Comparison of ENCODE assay signal across 9 mouse cellular contexts in the genomic region with DNA sequence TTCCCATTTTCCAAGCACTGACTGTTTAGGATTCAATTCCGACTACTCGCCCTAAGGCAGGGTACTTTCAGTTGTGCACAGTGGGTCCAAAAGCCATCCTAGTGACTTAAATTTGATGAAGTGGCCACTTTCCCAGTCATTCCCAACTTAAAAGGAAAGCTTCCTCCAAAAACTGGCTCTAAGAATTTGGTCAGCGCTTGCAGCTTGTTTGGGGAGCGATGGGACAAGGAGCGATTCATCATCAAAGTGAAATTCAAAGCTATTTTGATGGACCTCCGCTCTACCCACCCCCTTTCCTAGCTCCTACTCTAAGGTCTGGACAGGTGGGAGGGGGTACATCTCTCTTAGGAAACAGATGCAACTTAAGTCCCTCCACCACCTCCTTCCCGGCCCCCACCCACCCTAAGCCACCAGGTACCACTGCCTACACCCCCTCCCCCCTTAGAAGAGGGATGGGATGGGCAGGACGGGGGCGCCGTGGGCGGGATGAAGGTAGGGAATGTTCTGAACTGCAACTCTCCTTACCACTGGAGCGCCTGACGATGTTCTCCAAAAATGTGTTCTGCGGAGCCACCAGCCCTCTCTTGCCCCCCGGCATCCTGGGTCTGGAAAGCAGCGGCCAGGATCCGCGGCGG. TPM values are rescaled to one million over a fixed set of nuclear protein-coding genes. Genes with fewer than 3 reads are reported as not detected.
DNase-seq lines count a peak whose midpoint lies in the region; ATAC-seq and TF ChIP-seq lines count a peak whose summit lies in the region.
"Had no signal": no experiment of that assay in that cellular context is flagged by ENCODE, and none has a peak within 500 bp of the region (broad histone marks: within the 10 kb centered on the region; RNA-seq: fewer than 3 reads in every experiment).

No protein-coding gene starts in this region.

- peak overlapping the region; percentile 20 for H3K4me3 ChIP-seq in lung, embryonic 16.5 days (ENCODE audit: low read length)
- peak overlapping the region; percentile 31 for H3K4me3 ChIP-seq in intestine, embryonic 14.5 days (ENCODE audit: low read depth, low read length)
- peak overlapping the region; percentile 84 for H3K4me3 ChIP-seq in olfactory bulb, adult 2 months (ENCODE audit: insufficient read depth, low read depth, low read length)

- no peaks in the 10 kb centered on the region for H3K9me3 ChIP-seq in lung, embryonic 16.5 days (ENCODE audit: control insufficient read depth, low read length)
- no peaks in the 10 kb centered on the region for H3K9me3 ChIP-seq in intestine, embryonic 14.5 days (ENCODE audit: control insufficient read depth, low read length)

- TF ChIP-seq POLR2A in olfactory bulb, adult 2 months (IDR thresholded peaks at IDR 0.05; ENCODE audit: insufficient read depth, low read depth, low read length), result no peak

- WGBS in lung, embryonic 16.5 days, result 3% methylated on average over 19 of the region's 19 CpGs
- WGBS in intestine, embryonic 14.5 days, result 4% methylated on average over 18 of the region's 19 CpGs
- 4% methylated on average over 19 of the region's 19 CpGs for WGBS in olfactory bulb, adult 2 months

- H3K27me3 ChIP-seq in lung, embryonic 16.5 days (ENCODE audit: control insufficient read depth, insufficient read depth, low read depth, low read length), result peaks cover 50% of the 10 kb centered on the region
- peaks cover 58% of the 10 kb centered on the region for H3K27me3 ChIP-seq in intestine, embryonic 14.5 days (replicated peaks; ENCODE audit: control insufficient read depth, insufficient read depth, low read length)

- TF ChIP-seq CTCF in olfactory bulb, adult 2 months (IDR thresholded peaks at IDR 0.05; ENCODE audit: insufficient read depth, low read depth, low read length), result no peak

- H3K4me1 ChIP-seq in lung, embryonic 16.5 days (replicated peaks; ENCODE audit: control insufficient read depth, insufficient read depth, low read length), result peaks cover 7% of the 10 kb centered on the region
- peaks cover 5% of the 10 kb centered on the region for H3K4me1 ChIP-seq in intestine, embryonic 14.5 days (replicated peaks; ENCODE audit: control insufficient read depth, insufficient read depth, low read length)
- H3K4me1 ChIP-seq in olfactory bulb, adult 2 months (ENCODE audit: control insufficient read depth, insufficient read depth, low read length), result peaks cover 6% of the 10 kb centered on the region

- no peaks in the 10 kb centered on the region for H3K36me3 ChIP-seq in lung, embryonic 16.5 days (ENCODE audit: control insufficient read depth, insufficient read depth, low read length)
- H3K36me3 ChIP-seq in intestine, embryonic 14.5 days (ENCODE audit: control insufficient read depth, insufficient read depth, low read length), result no peaks in the 10 kb centered on the region

- ATAC-seq in lung, embryonic 16.5 days (ENCODE audit: low read depth), result no peak
- no peak for ATAC-seq in intestine, embryonic 14.5 days (replicated peaks; ENCODE audit: low FRiP score, low TSS enrichment, low read depth)
- ATAC-seq: activated CD4-positive, CD25-positive, alpha-beta regulatory T cell, adult 4 months had no signal

- H3K4me2 ChIP-seq in lung, embryonic 16.5 days (ENCODE audit: low read depth, low read length), result peak overlapping the region; percentile 45
- peak overlapping the region; percentile 53 for H3K4me2 ChIP-seq in intestine, embryonic 14.5 days (ENCODE audit: low read length)

- DNase-seq in embryo, embryonic 10.5 days (ENCODE audit: low spot score), result peak; percentile 10
- DNase-seq in embryo, embryonic 10 days (ENCODE audit: low spot score), result no peak
- DNase-seq in lung, postnatal 14 days, result no peak
- DNase-seq in intestine, embryonic 14.5 days (ENCODE audit: low spot score), result no peak
- DNase-seq in adrenal gland, postnatal 4 days (ENCODE audit: low spot score in 2 of 2), result no peak
- no peak for DNase-seq in cerebellum, postnatal 14 days

- no peak overlapping the region for H3K27ac ChIP-seq in lung, embryonic 16.5 days (ENCODE audit: low read length)
- no peak overlapping the region for H3K27ac ChIP-seq in intestine, embryonic 14.5 days (ENCODE audit: low read depth)
- peak overlapping the region; percentile 86 for H3K27ac ChIP-seq in olfactory bulb, adult 2 months (ENCODE audit: insufficient read depth, low read depth, low read length)

- H3K9ac ChIP-seq in lung, embryonic 16.5 days (ENCODE audit: low read length), result no peak overlapping the region
- no peak overlapping the region for H3K9ac ChIP-seq in intestine, embryonic 14.5 days (ENCODE audit: low read length)

RNA-seq across cellular contexts. Expression of gene Kcnh5, which starts 1.1 kb away (rescaled TPM):
- not detected in 2 replicates for polyA plus RNA-seq in lung, embryonic 16.5 days (2015; fragmentation: Nextera tagmentation; extraction: Ambion mirVana)
- polyA plus RNA-seq in intestine, embryonic 14.5 days (2014; fragmentation: Nextera tagmentation; extraction: Ambion mirVana), result not detected in 2 replicates
- polyA plus RNA-seq in olfactory bulb, adult 2 months (2012; ENCODE audit: insufficient read depth, insufficient read length, low replicate concordance, missing spikeins), result not detected in 2 replicates
- under 1 TPM; 0.25 to 0.31 TPM for total RNA-seq in adrenal gland, postnatal 4 days (2021)
- polyA plus RNA-seq: activated CD4-positive, CD25-positive, alpha-beta regulatory T cell, adult 4 months had no signal

Comparison
In these comparisons a context has a peak if more than half of its experiments do, and no peak if none do; other contexts are left out.
1. H3K4me3 ChIP-seq: peak in every context shown above with its lines; median percentile 84 in olfactory bulb, adult 2 months; 31 in intestine, embryonic 14.5 days; 20 in lung, embryonic 16.5 days.